ENCODE assay signal across 7 mouse cellular contexts in the genomic region with DNA sequence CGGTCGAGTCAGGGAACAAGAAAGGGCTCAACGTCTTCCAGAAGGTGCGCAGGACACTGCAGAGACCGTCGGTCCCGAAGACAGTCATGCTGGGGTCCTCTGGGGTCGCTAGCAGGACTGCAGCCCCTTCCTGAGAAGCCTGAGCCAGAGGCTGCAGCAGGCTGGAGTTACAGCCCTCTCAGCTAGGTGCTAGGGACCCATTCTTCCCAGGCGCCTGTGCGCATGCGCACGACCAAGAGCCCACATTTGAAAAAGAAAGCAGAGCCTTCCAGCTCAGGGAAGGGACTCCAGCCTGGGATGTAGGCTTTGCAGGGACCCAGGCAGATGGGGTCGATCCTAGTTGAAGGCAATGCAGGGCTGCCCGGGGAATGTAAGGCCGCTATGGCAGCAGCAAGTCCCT.
DNase-seq lines count a peak whose midpoint lies in the region; ATAC-seq and TF ChIP-seq lines count a peak whose summit lies in the region.
"Not testable (repeated sequence)": the region's sequence is repeated elsewhere in the genome, so short reads cannot be mapped to it uniquely, and the experiment has no call there.

No protein-coding gene starts in this region.

- intact Hi-C loops in left cerebral cortex, adult 2 months (cut with DNase I) = not testable (repeated sequence)

- not testable (repeated sequence) for H3K4me2 ChIP-seq in forebrain, postnatal 0 days (ENCODE audit: low read depth); hindbrain, embryonic 11.5 days (replicated peaks; ENCODE audit: low read depth, low read length); lung, postnatal 0 days (replicated peaks; ENCODE audit: low read depth, low read length); neural tube, embryonic 11.5 days (ENCODE audit: low read depth)

- H3K9me3 ChIP-seq in forebrain, postnatal 0 days (ENCODE audit: low read length); hindbrain, embryonic 11.5 days (ENCODE audit: control insufficient read depth, low read length); lung, postnatal 0 days (ENCODE audit: low read length); neural tube, embryonic 11.5 days (ENCODE audit: control insufficient read depth, low read length): not testable (repeated sequence)

- not testable (repeated sequence) for TF ChIP-seq CTCF in forebrain, postnatal 0 days (IDR thresholded peaks at IDR 0.05; ENCODE audit: low read depth); left cerebral cortex, adult 2 months (IDR thresholded peaks at IDR 0.05); lung, postnatal 0 days (IDR thresholded peaks at IDR 0.05)

- H3K36me3 ChIP-seq in forebrain, postnatal 0 days (ENCODE audit: insufficient read depth); hindbrain, embryonic 11.5 days (ENCODE audit: control insufficient read depth, insufficient read depth, low read length); lung, postnatal 0 days (ENCODE audit: insufficient read depth, low read length); neural tube, embryonic 11.5 days (ENCODE audit: control insufficient read depth, insufficient read depth, low read length): not testable (repeated sequence)

- not testable (repeated sequence) for H3K27me3 ChIP-seq in forebrain, postnatal 0 days (ENCODE audit: insufficient read depth, low read length); hindbrain, embryonic 11.5 days (ENCODE audit: control insufficient read depth, insufficient read depth, low read length); lung, postnatal 0 days (replicated peaks; ENCODE audit: insufficient read depth, low read length); neural tube, embryonic 11.5 days (ENCODE audit: control insufficient read depth, insufficient read depth, low read length)

- H3K4me1 ChIP-seq in forebrain, postnatal 0 days (ENCODE audit: insufficient read depth); hindbrain, embryonic 11.5 days (replicated peaks; ENCODE audit: control insufficient read depth, insufficient read depth, low read length); lung, postnatal 0 days (ENCODE audit: insufficient read depth, low read depth, low read length); neural tube, embryonic 11.5 days (ENCODE audit: control insufficient read depth, insufficient read depth, low read length): not testable (repeated sequence)

- 0% methylated on average over 4 of the region's 15 CpGs for WGBS in forebrain, postnatal 0 days
- WGBS in hindbrain, embryonic 11.5 days = 7% methylated on average over 4 of the region's 15 CpGs
- WGBS in lung, postnatal 0 days = 3% methylated on average over 4 of the region's 15 CpGs
- 12% methylated on average over 5 of the region's 15 CpGs for WGBS in neural tube, embryonic 11.5 days

- not testable (repeated sequence) for ATAC-seq in forebrain, postnatal 0 days; hindbrain, embryonic 11.5 days (ENCODE audit: low FRiP score); lung, postnatal 0 days; neural tube, embryonic 11.5 days (ENCODE audit: insufficient read depth, low FRiP score, low TSS enrichment)

- H3K9ac ChIP-seq in forebrain, postnatal 0 days; hindbrain, embryonic 11.5 days (ENCODE audit: low read depth, low read length); lung, postnatal 0 days (replicated peaks; ENCODE audit: low read depth); neural tube, embryonic 11.5 days (ENCODE audit: low read length): not testable (repeated sequence)

- not testable (repeated sequence) for H3K4me3 ChIP-seq in forebrain, postnatal 0 days (ENCODE audit: low read depth, low read length); hindbrain, embryonic 11.5 days (ENCODE audit: low read depth, low read length); left cerebral cortex, adult 2 months; lung, postnatal 0 days (ENCODE audit: low read depth, low read length); neural tube, embryonic 11.5 days (ENCODE audit: low read depth, low read length)

- not testable (repeated sequence) for H3K27ac ChIP-seq in forebrain, postnatal 0 days (ENCODE audit: low read depth, low read length); hindbrain, embryonic 11.5 days (ENCODE audit: low read depth, low read length); left cerebral cortex, adult 2 months; lung, postnatal 0 days (ENCODE audit: low read length); neural tube, embryonic 11.5 days (ENCODE audit: low read depth, low read length)

- peak; percentile 13 to 55 for DNase-seq in adrenal gland, adult (ENCODE audit: inconsistent age in 2 of 2, low spot score in 1 of 2)
- peak; percentile 69 for DNase-seq in embryo, embryonic 10 days (ENCODE audit: low spot score)
- DNase-seq in forebrain, postnatal 0 days = peak; percentile 61
- peak; percentile 74 for DNase-seq in hindbrain, embryonic 11.5 days (ENCODE audit: low spot score)
- peak; percentile 15 to 24 for DNase-seq in left cerebral cortex, adult 2 months (ENCODE audit: extremely low spot score in 1 of 2, low spot score in 2 of 2)
- DNase-seq in lung, postnatal 0 days (ENCODE audit: low spot score) = peak; percentile 4
- peak; percentile 65 for DNase-seq in neural tube, embryonic 11.5 days (ENCODE audit: low spot score)

- not testable (repeated sequence) for TF ChIP-seq EP300 in lung, postnatal 0 days (IDR thresholded peaks at IDR 0.05)

Comparison
In these comparisons a context has a peak if more than half of its experiments do, and no peak if none do; other contexts are left out.
1. DNase-seq: peak in every context shown above with its lines; median percentile 74 in hindbrain, embryonic 11.5 days; 69 in embryo, embryonic 10 days; 65 in neural tube, embryonic 11.5 days; 61 in forebrain, postnatal 0 days; 34 in adrenal gland, adult; 20 in left cerebral cortex, adult 2 months; 4 in lung, postnatal 0 days.